Mouse (Mus musculus) megakaryocyte, embryonic 14.5 days (primary cell): ENCODE data around the gene Cracr2b. TPM values are rescaled to one million over a fixed set of nuclear protein-coding genes. Genes with fewer than 3 reads are reported as not detected.

Experiments
- H3K27me3 ChIP-seq: replicated peaks from 2 replicates; pipeline ENCODE3; 2012; ENCODE audit warnings: inconsistent platforms
- H3K36me3 ChIP-seq: replicated peaks from 2 replicates; pipeline ENCODE3; 2012; ENCODE audit warnings: low read length, inconsistent platforms, mixed read lengths
- H3K4me1 ChIP-seq: 2 replicates; pipeline ENCODE4 v1.6.1; 2012; ENCODE audit warnings: inconsistent platforms
- H3K4me3 ChIP-seq: replicated peaks from 2 replicates; pipeline ENCODE3; 2012; ENCODE audit warnings: moderate library complexity, mild to moderate bottlenecking, inconsistent platforms
- H3K9me3 ChIP-seq: 2 replicates; pipeline ENCODE4 v1.6.1; 2012; ENCODE audit warnings: inconsistent platforms
- FLI1 ChIP-seq: IDR thresholded peaks from 2 replicates; pipeline ENCODE4 v1.6.1; 2012; ENCODE audit warnings: low read length, inconsistent platforms, mixed read lengths
- GATA1 ChIP-seq: IDR thresholded peaks from 3 replicates; pipeline ENCODE4 v1.6.1; 2012; ENCODE audit warnings: mixed read lengths, low read length, inconsistent platforms, borderline replicate concordance
- polyA plus RNA-seq: library from polyadenylated mRNA; stranded (reverse); fragments of >175 nt; gene quantifications from 2 replicates; pipeline ENCODE4 v1.2.3, GENCODE M21; 2012; ENCODE audit warnings: low replicate concordance; ENCODE audit not compliant: insufficient read depth

The Cracr2b gene
- polyA plus RNA-seq, 1 experiment, result 29.4 TPM

- peaks cover 69% of the 10 kb centered on the region for H3K4me1 ChIP-seq
- TF ChIP-seq GATA1 (no peak), FLI1 (no peak)
- H3K9me3 ChIP-seq, result no peaks in the 10 kb centered on the region
- H3K36me3 ChIP-seq, result peaks cover 60% of the 10 kb centered on the region
- no peaks in the 10 kb centered on the region for H3K27me3 ChIP-seq
- peak overlapping the region; percentile 6 for H3K4me3 ChIP-seq
Measured at GRCm38 (mm10) chr7:141433517-141434400, 27.1 kb upstream of the Cracr2b start.

- Histone ChIP-seq H3K4me1 (peaks cover 66% of the 10 kb centered on the region), H3K36me3 (peaks cover 67% of the 10 kb centered on the region), H3K4me3 (peak overlapping the region; percentile 97), H3K9me3 (no peaks in the 10 kb centered on the region), H3K27me3 (no peaks in the 10 kb centered on the region)
- TF ChIP-seq GATA1, result no peak
- TF ChIP-seq FLI1, result no peak
Measured at GRCm38 (mm10) chr7:141434464-141434863, 26.4 kb upstream of the Cracr2b start.

GRCm38 (mm10) chr7:141435129-141435855 is 25.6 kb upstream of the Cracr2b start:
- Histone ChIP-seq H3K36me3 (peaks cover 69% of the 10 kb centered on the region), H3K9me3 (no peaks in the 10 kb centered on the region), H3K4me1 (peaks cover 73% of the 10 kb centered on the region), H3K4me3 (peak overlapping the region; percentile 97), H3K27me3 (no peaks in the 10 kb centered on the region)
- no peak for TF ChIP-seq GATA1
- no peak for TF ChIP-seq FLI1

GRCm38 (mm10) chr7:141435856-141436522 is 24.9 kb upstream of the Cracr2b start:
- H3K4me1 ChIP-seq, result peaks cover 80% of the 10 kb centered on the region
- peak overlapping the region; percentile 97 for H3K4me3 ChIP-seq
- no peaks in the 10 kb centered on the region for H3K27me3 ChIP-seq
- TF ChIP-seq FLI1 (no peak), GATA1 (no peak)
- H3K9me3 ChIP-seq, result no peaks in the 10 kb centered on the region
- H3K36me3 ChIP-seq, result peaks cover 69% of the 10 kb centered on the region

- TF ChIP-seq GATA1, result no peak
- TF ChIP-seq FLI1, result no peak
- Histone ChIP-seq H3K4me3 (peak overlapping the region; percentile 97), H3K36me3 (peaks cover 69% of the 10 kb centered on the region), H3K9me3 (no peaks in the 10 kb centered on the region), H3K4me1 (peaks cover 85% of the 10 kb centered on the region), H3K27me3 (no peaks in the 10 kb centered on the region)
Measured at GRCm38 (mm10) chr7:141436523-141436892, 24.4 kb upstream of the Cracr2b start.

GRCm38 (mm10) chr7:141437178-141438120 is 23.4 kb upstream of the Cracr2b start, which contains the start of gene Slc25a22:
Gene Slc25a22 (minus strand): TSS chr7:141437892.
- Histone ChIP-seq H3K4me1 (peaks cover 90% of the 10 kb centered on the region), H3K27me3 (no peaks in the 10 kb centered on the region), H3K36me3 (peaks cover 69% of the 10 kb centered on the region), H3K9me3 (no peaks in the 10 kb centered on the region), H3K4me3 (peak within 1 kb of the TSS; percentile 97)
- TF ChIP-seq FLI1 (no peak), GATA1 (no peak)

- H3K4me1 ChIP-seq, result peaks cover 90% of the 10 kb centered on the region
- H3K9me3 ChIP-seq, result no peaks in the 10 kb centered on the region
- H3K4me3 ChIP-seq, result no peak overlapping the region
- no peak for TF ChIP-seq GATA1
- no peak for TF ChIP-seq FLI1
- H3K27me3 ChIP-seq, result no peaks in the 10 kb centered on the region
- peaks cover 64% of the 10 kb centered on the region for H3K36me3 ChIP-seq
Measured at GRCm38 (mm10) chr7:141438201-141438968, 22.5 kb upstream of the Cracr2b start.

- Histone ChIP-seq H3K4me1 (peaks cover 86% of the 10 kb centered on the region), H3K9me3 (no peaks in the 10 kb centered on the region), H3K27me3 (no peaks in the 10 kb centered on the region), H3K4me3 (no peak overlapping the region), H3K36me3 (peaks cover 56% of the 10 kb centered on the region)
- TF ChIP-seq FLI1, result no peak
- no peak for TF ChIP-seq GATA1
Measured at GRCm38 (mm10) chr7:141439140-141439679, 21.7 kb upstream of the Cracr2b start.
